Mouse (Mus musculus): ENCODE data around the gene Arhgef28. TPM values are rescaled to one million over a fixed set of nuclear protein-coding genes. Genes with fewer than 3 reads are reported as not detected.

The Arhgef28 gene
- polyA plus RNA-seq, 1 experiment from 2014 or later = 0.40 TPM

Other genes starting within 250 kb of the Arhgef28 start
- gene Utp15, start 56.6 kb upstream of the Arhgef28 start, polyA plus RNA-seq (2015; fragmentation: Nextera tagmentation; extraction: Ambion mirVana) = 17.8 and 22.0 TPM in 2 replicates
- 7.6 and 9.3 TPM in 2 replicates for gene Ankra2, start 56.6 kb upstream of the Arhgef28 start, polyA plus RNA-seq (2015; fragmentation: Nextera tagmentation; extraction: Ambion mirVana)
- not detected in 2 replicates for gene Gm21976, start 73.4 kb upstream of the Arhgef28 start, polyA plus RNA-seq (2015; fragmentation: Nextera tagmentation; extraction: Ambion mirVana)
- 521 and 607 TPM in 2 replicates for gene Btf3, start 110.6 kb upstream of the Arhgef28 start, polyA plus RNA-seq (2015; fragmentation: Nextera tagmentation; extraction: Ambion mirVana)
- gene Foxd1, start 147.8 kb upstream of the Arhgef28 start, polyA plus RNA-seq (2015; fragmentation: Nextera tagmentation; extraction: Ambion mirVana) = not detected in 2 replicates

Measured in liver, embryonic 13.5 days (tissue).